Mouse (Mus musculus) heart, embryonic 10.5 days (tissue): Measurements from ENCODE around the gene Aacs. TPM values are rescaled to one million over a fixed set of nuclear protein-coding genes. Genes with fewer than 3 reads are reported as not detected.

Experiments used
- DNase-seq: peaks from one replicate; pipeline ENCODE4 v3.0.0-alpha.2; 2017; ENCODE audit warnings: low spot score
- H3K27ac ChIP-seq: fragments of 300-500 bp; sonication (generic); 2 replicates; pipeline ENCODE4 v1.5.1; 2016; ENCODE audit warnings: mild to moderate bottlenecking
- H3K27me3 ChIP-seq: fragments of 300-500 bp; sonication (generic); 2 replicates; pipeline ENCODE4 v1.6.1; 2016; ENCODE audit warnings: mild to moderate bottlenecking; ENCODE audit not compliant: poor library complexity, insufficient read depth, severe bottlenecking
- H3K36me3 ChIP-seq: fragments of 300-500 bp; sonication (generic); 2 replicates; pipeline ENCODE4 v1.6.1; 2016; ENCODE audit warnings: mild to moderate bottlenecking, moderate library complexity
- H3K4me1 ChIP-seq: fragments of 300-500 bp; sonication (generic); 2 replicates; pipeline ENCODE4 v1.6.1; 2016; ENCODE audit warnings: mild to moderate bottlenecking
- H3K4me3 ChIP-seq: fragments of 300-500 bp; sonication (generic); 2 replicates; pipeline ENCODE4 v1.5.1; 2016; ENCODE audit warnings: mild to moderate bottlenecking, moderate library complexity
- H3K9me3 ChIP-seq: fragments of 300-500 bp; sonication (generic); 2 replicates; pipeline ENCODE4 v1.6.1; 2016; ENCODE audit warnings: mild to moderate bottlenecking, moderate library complexity
- WGBS: fragments of 180-500 bp; shearing (Covaris S2); methylation state at CpG from one replicate; pipeline ENCODE4 v1.1.7; 2016; 5-methylcytosine and 5-hydroxymethylcytosine counted together
- polyA plus RNA-seq: library from polyadenylated mRNA; unstranded; fragments of >200 nt; fragmentation: Nextera tagmentation; extraction: Ambion mirVana; gene quantifications from 2 replicates; pipeline ENCODE4 v1.2.1, GENCODE M21; 2016

Gene Aacs
- polyA plus RNA-seq, 1 experiment from 2014 or later = 30.1 TPM

- Histone ChIP-seq H3K4me1 (peaks cover 22% of the 10 kb centered on the region), H3K27ac (no peak overlapping the region), H3K36me3 (no peaks in the 10 kb centered on the region), H3K9me3 (no peaks in the 10 kb centered on the region), H3K27me3 (no peaks in the 10 kb centered on the region; the same call in 1 of the 2 replicates), H3K4me3 (no peak overlapping the region)
- no peak for DNase-seq
- 72% methylated on average over 9 of the region's 9 CpGs for WGBS
These were observed 2.7 kb upstream of the Aacs start for GRCm38 (mm10) chr5:125472796-125473475.

DNA sequence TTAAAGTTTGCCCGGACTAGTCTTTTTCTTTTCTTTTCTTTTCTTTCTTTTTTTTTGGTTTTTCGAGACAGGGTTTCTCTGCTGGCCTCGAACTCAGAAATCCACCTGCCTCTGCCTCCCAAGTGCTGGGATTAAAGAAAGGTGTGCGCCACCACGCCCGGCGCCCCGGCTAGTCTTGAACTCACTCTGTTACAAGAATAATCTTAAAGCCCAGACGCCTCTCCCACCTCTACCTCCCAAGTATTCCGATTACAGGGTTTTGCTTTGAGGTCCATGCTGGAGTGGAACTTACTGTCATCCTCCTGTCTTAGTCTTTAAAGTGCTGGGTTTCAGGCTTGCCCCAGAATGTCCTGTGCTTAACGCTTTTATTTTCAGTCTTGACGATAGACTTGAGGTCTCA is 584 bp upstream of the Aacs start:
- no peak for DNase-seq
- H3K36me3 ChIP-seq = no peaks in the 10 kb centered on the region; the same call in 1 of the 2 replicates
- 59% methylated on average over 12 of the region's 12 CpGs for WGBS
- no peaks in the 10 kb centered on the region; the same call in 1 of the 2 replicates for H3K27me3 ChIP-seq
- peak overlapping the region; percentile 87 for H3K4me3 ChIP-seq
- H3K27ac ChIP-seq = peak overlapping the region; percentile 42; the same call in 1 of the 2 replicates
- no peaks in the 10 kb centered on the region for H3K9me3 ChIP-seq
- peaks cover 25% of the 10 kb centered on the region for H3K4me1 ChIP-seq

- H3K36me3 ChIP-seq = no peaks in the 10 kb centered on the region; the same call in 1 of the 2 replicates
- 17% methylated on average over 5 of the region's 5 CpGs for WGBS
- H3K4me3 ChIP-seq = peak overlapping the region; percentile 87
- DNase-seq = no peak
- peak overlapping the region; percentile 87 for H3K27ac ChIP-seq
- H3K27me3 ChIP-seq = no peaks in the 10 kb centered on the region; the same call in 1 of the 2 replicates
- H3K9me3 ChIP-seq = no peaks in the 10 kb centered on the region
- peaks cover 25% of the 10 kb centered on the region for H3K4me1 ChIP-seq
These were observed 642 bp downstream of the Aacs start for GRCm38 (mm10) chr5:125476286-125476625.

DNA sequence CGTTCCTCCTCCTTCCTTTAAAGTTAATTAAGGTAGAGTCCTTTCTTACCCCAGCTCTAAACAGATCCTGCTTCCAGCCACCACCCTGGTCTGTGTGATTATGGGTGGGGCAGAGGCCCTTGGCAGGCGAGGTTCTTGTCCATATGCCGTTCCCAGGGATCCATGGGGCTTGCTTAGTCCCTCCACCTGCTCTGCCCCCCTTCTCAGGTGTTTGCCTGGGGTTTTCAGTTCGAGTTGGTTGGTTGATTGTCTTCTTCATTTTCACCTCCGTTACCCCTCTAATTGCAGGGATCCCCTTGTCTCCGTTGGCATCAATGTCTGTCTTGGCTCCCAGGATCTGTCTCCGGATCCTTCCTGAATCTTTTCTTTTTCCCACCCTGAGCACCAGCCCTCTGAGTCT is 1.2 kb downstream of the Aacs start:
- DNase-seq = no peak
- WGBS = 67% methylated on average over 7 of the region's 7 CpGs
- Histone ChIP-seq H3K9me3 (no peaks in the 10 kb centered on the region), H3K4me1 (peaks cover 25% of the 10 kb centered on the region), H3K4me3 (peak overlapping the region; percentile 87), H3K27me3 (no peaks in the 10 kb centered on the region; the same call in 1 of the 2 replicates), H3K27ac (no peak overlapping the region), H3K36me3 (no peaks in the 10 kb centered on the region; the same call in 1 of the 2 replicates)

DNA sequence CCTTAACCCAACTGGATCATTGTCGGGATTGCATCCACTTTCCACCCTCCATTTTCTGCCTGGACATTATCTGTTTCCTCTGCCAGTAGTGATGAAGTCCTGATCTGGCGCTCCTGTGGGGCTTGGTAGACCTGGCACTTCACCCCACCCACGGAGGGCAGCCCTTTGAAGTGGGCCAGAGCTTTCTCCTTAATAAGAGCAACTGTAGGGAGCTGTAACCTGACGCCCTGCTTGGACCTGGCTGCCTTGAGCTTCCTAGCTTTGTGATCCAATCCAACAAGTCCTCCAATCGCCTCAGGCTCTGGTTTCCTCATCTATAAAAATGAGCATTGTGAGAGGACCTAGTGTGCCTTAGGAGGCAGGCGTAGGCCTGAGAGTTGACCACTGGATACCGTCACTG is 1.9 kb downstream of the Aacs start:
- DNase-seq = no peak
- H3K9me3 ChIP-seq = no peaks in the 10 kb centered on the region
- peaks cover 25% of the 10 kb centered on the region for H3K4me1 ChIP-seq
- H3K27ac ChIP-seq = no peak overlapping the region
- no peaks in the 10 kb centered on the region for H3K27me3 ChIP-seq
- H3K4me3 ChIP-seq = no peak overlapping the region
- 56% methylated on average over 7 of the region's 7 CpGs for WGBS
- peaks cover 3% of the 10 kb centered on the region; the same call in 1 of the 2 replicates for H3K36me3 ChIP-seq

DNA sequence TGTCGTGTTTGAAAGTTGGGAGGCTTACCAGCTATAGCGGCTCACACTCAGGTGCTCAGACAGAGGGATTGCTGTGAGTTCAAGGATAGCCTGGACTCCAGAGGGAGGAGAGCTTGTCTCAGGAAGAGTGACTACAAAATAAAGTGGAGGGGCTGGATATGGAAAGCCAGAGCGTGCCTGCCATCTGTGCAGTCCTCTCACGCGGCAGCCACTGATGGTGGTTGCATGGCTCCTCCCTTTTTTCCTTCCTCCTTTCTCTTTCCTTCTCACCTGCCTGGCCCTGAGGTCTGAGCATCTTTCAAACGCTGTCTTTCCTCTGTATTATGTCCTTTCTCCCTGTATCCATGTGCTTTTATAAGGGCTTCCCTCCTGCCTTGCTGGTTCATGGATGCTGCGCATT is 2.4 kb downstream of the Aacs start:
- Histone ChIP-seq H3K4me3 (no peak overlapping the region), H3K27ac (no peak overlapping the region)
- DNase-seq = no peak

DNA sequence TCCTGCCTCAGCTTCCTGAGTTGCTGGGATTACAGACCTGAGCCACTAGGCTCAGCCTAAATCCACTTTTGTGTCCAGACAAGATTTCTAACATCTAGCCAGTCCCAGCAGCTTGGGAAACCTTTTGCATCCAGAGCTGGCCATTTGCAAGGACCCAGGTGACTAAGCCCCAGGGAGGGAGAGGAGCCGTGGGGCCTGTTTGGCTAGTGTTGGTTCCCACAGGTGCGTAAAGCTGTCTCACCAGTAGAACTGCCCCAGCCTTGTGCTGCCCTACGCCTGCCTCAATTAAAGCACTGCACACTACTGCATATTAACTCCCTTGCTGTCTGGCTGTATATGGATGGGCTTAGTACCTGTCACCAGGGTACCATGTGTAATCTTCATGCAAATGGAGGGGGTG is 3.8 kb downstream of the Aacs start:
- Histone ChIP-seq H3K36me3 (peaks cover 19% of the 10 kb centered on the region), H3K27me3 (no peaks in the 10 kb centered on the region), H3K4me1 (peaks cover 25% of the 10 kb centered on the region), H3K27ac (no peak overlapping the region), H3K9me3 (no peaks in the 10 kb centered on the region), H3K4me3 (no peak overlapping the region)
- WGBS = 85% methylated on average over 3 of the region's 3 CpGs
- DNase-seq = no peak

More for the DNA sequence above, 2.4 kb downstream of the Aacs start:
- no peaks in the 10 kb centered on the region for H3K27me3 ChIP-seq
- H3K9me3 ChIP-seq = no peaks in the 10 kb centered on the region
- H3K36me3 ChIP-seq = peaks cover 8% of the 10 kb centered on the region
- WGBS = 80% methylated on average over 7 of the region's 7 CpGs
- peaks cover 25% of the 10 kb centered on the region for H3K4me1 ChIP-seq

- H3K27ac ChIP-seq = no peak overlapping the region
- 82% methylated on average over 11 of the region's 11 CpGs for WGBS
These were observed 5.0 kb downstream of the Aacs start for GRCm38 (mm10) chr5:125480434-125481231.

DNA sequence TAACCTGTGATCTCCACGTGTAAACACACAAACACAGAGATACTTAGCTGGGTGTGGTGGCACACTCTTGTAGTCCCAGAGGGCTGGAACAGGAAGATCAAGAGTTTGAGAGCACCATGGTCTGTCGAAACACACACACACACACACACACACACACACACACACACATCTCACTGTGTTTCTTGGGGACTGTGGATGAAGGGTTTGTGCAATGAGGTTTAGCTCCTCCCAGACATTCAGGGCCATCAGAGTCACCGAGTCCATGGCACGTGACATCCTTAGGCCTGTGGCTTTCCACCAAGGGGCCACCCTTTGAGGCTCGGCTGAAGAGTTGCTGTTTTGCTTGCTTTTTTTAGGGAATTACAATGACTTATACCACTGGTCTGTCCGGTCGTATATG is 6.9 kb downstream of the Aacs start:
- 85% methylated on average over 7 of the region's 7 CpGs for WGBS
- Histone ChIP-seq H3K4me1 (0 out of 2 replicates have a peak, but pooled peaks cover 7% of the 10 kb centered on the region), H3K4me3 (no peak overlapping the region), H3K9me3 (no peaks in the 10 kb centered on the region), H3K27ac (no peak overlapping the region), H3K27me3 (no peaks in the 10 kb centered on the region), H3K36me3 (peaks cover 31% of the 10 kb centered on the region)
- DNase-seq = no peak

More at GRCm38 (mm10) chr5:125480434-125481231, 5.0 kb downstream of the Aacs start:
- no peak for DNase-seq
- Histone ChIP-seq H3K36me3 (peaks cover 26% of the 10 kb centered on the region), H3K4me1 (peaks cover 22% of the 10 kb centered on the region), H3K4me3 (no peak overlapping the region), H3K9me3 (no peaks in the 10 kb centered on the region), H3K27me3 (no peaks in the 10 kb centered on the region)

- H3K4me3 ChIP-seq = no peak overlapping the region
- H3K27me3 ChIP-seq = no peaks in the 10 kb centered on the region
- H3K4me1 ChIP-seq = no peaks in the 10 kb centered on the region
- no peaks in the 10 kb centered on the region for H3K9me3 ChIP-seq
- DNase-seq = no peak
- H3K27ac ChIP-seq = no peak overlapping the region
- 73% methylated on average over 6 of the region's 6 CpGs for WGBS
- peaks cover 34% of the 10 kb centered on the region for H3K36me3 ChIP-seq
These were observed 8.3 kb downstream of the Aacs start for GRCm38 (mm10) chr5:125483712-125484611.

DNA sequence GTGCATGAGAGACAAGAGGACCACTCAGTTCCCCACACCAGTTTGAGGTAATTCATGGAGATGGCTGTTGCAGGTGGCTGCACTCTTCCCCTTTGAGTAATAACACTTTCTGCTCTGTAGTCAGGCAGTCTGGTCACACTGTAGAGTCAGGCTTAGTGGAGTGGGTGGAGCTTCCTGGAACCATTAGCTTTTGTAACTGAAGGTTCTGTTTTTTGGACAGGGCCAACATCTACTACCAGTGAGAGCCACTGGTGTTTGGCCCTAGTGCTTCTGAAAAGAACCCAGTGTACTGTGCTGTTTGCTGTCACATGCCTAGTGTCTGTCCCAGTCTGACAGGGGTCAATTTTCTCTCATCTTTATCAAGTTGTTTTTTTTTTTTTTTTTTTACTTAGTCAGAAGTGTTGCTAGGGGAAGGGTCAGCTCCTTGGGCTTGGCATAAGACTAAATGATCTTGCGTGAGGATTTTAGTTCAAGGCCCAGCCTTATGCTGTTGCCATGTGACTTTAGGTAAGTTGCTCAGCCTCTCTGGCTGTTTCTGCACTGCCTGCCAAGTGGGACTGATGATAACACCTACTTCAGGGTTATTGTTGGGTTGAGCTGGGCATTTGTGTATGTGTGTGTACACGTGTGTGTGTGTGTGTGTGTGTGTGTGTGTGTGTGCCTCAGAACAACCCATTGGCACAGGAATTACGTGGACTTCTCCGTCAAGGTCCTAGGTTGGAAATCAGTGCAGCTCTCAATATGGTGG is 9.6 kb downstream of the Aacs start:
- no peaks in the 10 kb centered on the region for H3K9me3 ChIP-seq
- H3K4me1 ChIP-seq = no peaks in the 10 kb centered on the region
- H3K36me3 ChIP-seq = peaks cover 42% of the 10 kb centered on the region
- DNase-seq = no peak
- H3K27ac ChIP-seq = no peak overlapping the region
- 84% methylated on average over 4 of the region's 4 CpGs for WGBS
- H3K27me3 ChIP-seq = no peaks in the 10 kb centered on the region
- H3K4me3 ChIP-seq = no peak overlapping the region

DNA sequence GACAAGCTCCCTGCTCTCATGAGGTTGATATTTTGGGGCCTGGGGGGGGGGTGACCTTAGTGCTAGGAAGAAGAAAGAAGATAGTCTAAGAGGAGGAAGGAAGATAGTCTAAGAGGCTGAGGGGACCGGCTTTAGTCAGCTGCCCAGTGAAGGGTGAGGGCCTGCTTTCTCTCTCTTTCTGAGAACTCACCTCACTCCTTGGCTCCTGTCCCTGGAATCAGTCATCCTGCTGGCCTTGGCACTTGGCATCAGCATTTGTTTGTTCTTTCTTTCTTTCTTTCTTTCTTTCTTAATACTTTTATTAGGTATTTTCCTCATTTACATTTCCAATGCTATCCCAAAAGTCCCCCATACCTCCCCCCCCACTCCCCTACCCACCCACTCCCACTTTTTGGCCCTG is 10.5 kb downstream of the Aacs start:
- no peak for DNase-seq
- no peaks in the 10 kb centered on the region for H3K4me1 ChIP-seq
- peaks cover 50% of the 10 kb centered on the region for H3K36me3 ChIP-seq
- WGBS = 61% methylated on average over 1 of the region's 1 CpGs
- H3K4me3 ChIP-seq = no peak overlapping the region
- no peaks in the 10 kb centered on the region for H3K27me3 ChIP-seq
- no peak overlapping the region for H3K27ac ChIP-seq
- H3K9me3 ChIP-seq = no peaks in the 10 kb centered on the region
